Mouse (Mus musculus) MEL (cell line): ENCODE measurements at regions not wholly inside any gene's neighbourhood (a gene's known extent, or its start where the extent isn't known, plus 50 kb on each side); places are given as distances from the start of the nearest gene placed in this dataset.

ENCODE experiments used
- DNase-seq: peaks from one replicate; pipeline ENCODE4 v3.0.0; 2011; ENCODE audit warnings: low read depth, low spot score
- H3K27ac ChIP-seq: 2 replicates; pipeline ENCODE4 v1.5.1; 2012; ENCODE audit warnings: low read depth, mild to moderate bottlenecking, control low read depth, low read length, moderate library complexity; ENCODE audit not compliant: control insufficient read depth
- H3K27me3 ChIP-seq, 2 experiments: fragments of 150-350 bp in 1 of 2; sonication (generic) in 1 of 2; 2 replicates each; pipeline ENCODE4 v1.6.1; 2012; ENCODE audit warnings: low read length in 2 of 2, mild to moderate bottlenecking in 2 of 2, improper control_type of control experiment in 1 of 2, moderate library complexity in 1 of 2; ENCODE audit not compliant: insufficient read depth in 2 of 2, control insufficient read depth in 1 of 2
- H3K36me3 ChIP-seq, 2 experiments: 2 replicates each; pipeline ENCODE4 v1.6.1; 2012 to 2014; ENCODE audit warnings: low read length in 2 of 2, improper control_type of control experiment in 1 of 2, inconsistent platforms in 1 of 2, mild to moderate bottlenecking in 1 of 2; ENCODE audit not compliant: insufficient read depth in 2 of 2, control insufficient read depth in 1 of 2
- H3K4me1 ChIP-seq, 2 experiments: fragments of 150-350 bp in 1 of 2; sonication (generic) in 1 of 2; 2 replicates each; pipeline ENCODE4 v1.6.1; 2012; ENCODE audit warnings: low read length in 2 of 2, improper control_type of control experiment in 1 of 2, mild to moderate bottlenecking in 1 of 2; ENCODE audit not compliant: insufficient read depth in 2 of 2, control insufficient read depth in 1 of 2
- H3K4me3 ChIP-seq, 2 experiments: fragments of 150-350 bp in 1 of 2; sonication (generic) in 1 of 2; 2 replicates each; pipeline ENCODE4 v1.5.1; 2012; ENCODE audit warnings: low read depth in 2 of 2, low read length in 2 of 2, mild to moderate bottlenecking in 2 of 2, moderate library complexity in 2 of 2, control low read depth in 1 of 2, improper control_type of control experiment in 1 of 2; ENCODE audit not compliant: control insufficient read depth in 1 of 2, insufficient read depth in 1 of 2
- H3K79me2 ChIP-seq: 2 replicates; pipeline ENCODE4 v1.6.1; 2012; ENCODE audit warnings: mild to moderate bottlenecking, low read length, moderate library complexity; ENCODE audit not compliant: control insufficient read depth, poor library complexity, insufficient read depth
- H3K9ac ChIP-seq: 2 replicates; pipeline ENCODE4 v1.6.1; 2012; ENCODE audit warnings: low read depth, mild to moderate bottlenecking, control low read depth, low read length, moderate library complexity; ENCODE audit not compliant: control insufficient read depth, poor library complexity, severe bottlenecking
- H3K9me3 ChIP-seq: fragments of 150-350 bp; sonication (generic); replicated peaks from 2 replicates; pipeline ENCODE4 v1.6.1; 2012; ENCODE audit warnings: mild to moderate bottlenecking, low read length, improper control_type of control experiment, moderate library complexity; ENCODE audit not compliant: insufficient read depth
- CHD2 ChIP-seq: IDR thresholded peaks from 2 replicates; pipeline ENCODE4 v1.6.1; 2011; ENCODE audit warnings: low read length, improper control_type of control experiment
- CTCF ChIP-seq, 3 experiments: IDR thresholded peaks in 2 of 3; conservative IDR thresholded peaks in 1 of 3; 2 replicates each; pipeline ENCODE4 v1.5.1; 2011 to 2012; ENCODE audit warnings: low read length in 3 of 3, low read depth in 2 of 3, mild to moderate bottlenecking in 2 of 3, improper control_type of control experiment in 1 of 3, inconsistent platforms in 1 of 3, mixed read lengths in 1 of 3, moderate library complexity in 1 of 3; ENCODE audit not compliant: control insufficient read depth in 1 of 3, insufficient read depth in 1 of 3, poor library complexity in 1 of 3, severe bottlenecking in 1 of 3
- E2F4 ChIP-seq: IDR thresholded peaks from 2 replicates; pipeline ENCODE4 v1.6.1; 2011; ENCODE audit warnings: low read depth, low read length, improper control_type of control experiment, borderline replicate concordance
- ELF1 ChIP-seq: IDR thresholded peaks from 2 replicates; pipeline ENCODE4 v1.6.1; 2014; ENCODE audit warnings: low read depth, mild to moderate bottlenecking, inconsistent platforms, low read length, improper control_type of control experiment, moderate library complexity
- EP300 ChIP-seq, 2 experiments: IDR thresholded peaks; 2 replicates each; pipeline ENCODE4 v1.6.1; 2011; ENCODE audit warnings: improper control_type of control experiment in 2 of 2, low read length in 2 of 2, low read depth in 1 of 2, mild to moderate bottlenecking in 1 of 2
- ETS1 ChIP-seq: IDR thresholded peaks from 2 replicates; pipeline ENCODE4 v1.6.1; 2012; ENCODE audit warnings: low read depth, mild to moderate bottlenecking, inconsistent platforms, low read length, improper control_type of control experiment, moderate library complexity
- GABPA ChIP-seq: IDR thresholded peaks from 2 replicates; pipeline ENCODE4 v1.6.1; 2012; ENCODE audit warnings: low read depth, mild to moderate bottlenecking, inconsistent platforms, low read length, improper control_type of control experiment, moderate library complexity
- GATA1 ChIP-seq: IDR thresholded peaks from 2 replicates; pipeline ENCODE4 v1.6.1; 2011; ENCODE audit warnings: low read depth, low read length, improper control_type of control experiment
- HCFC1 ChIP-seq: IDR thresholded peaks from 2 replicates; pipeline ENCODE4 v1.6.1; 2012; ENCODE audit warnings: low read depth, mild to moderate bottlenecking, inconsistent platforms, low read length, improper control_type of control experiment, moderate library complexity
- JUND ChIP-seq: IDR thresholded peaks from 2 replicates; pipeline ENCODE4 v1.6.1; 2011; ENCODE audit warnings: low read depth, mild to moderate bottlenecking, improper control_type of control experiment, low read length
- KAT2A ChIP-seq: conservative IDR thresholded peaks from 2 replicates; pipeline ENCODE4 v1.6.1; 2012; ENCODE audit warnings: low read depth, low read length, improper control_type of control experiment, inconsistent platforms
- MAFK ChIP-seq: IDR thresholded peaks from 2 replicates; pipeline ENCODE4 v1.6.1; 2011; ENCODE audit warnings: low read depth, mild to moderate bottlenecking, low read length, improper control_type of control experiment, borderline replicate concordance
- MAX ChIP-seq: IDR thresholded peaks from 2 replicates; pipeline ENCODE4 v1.6.1; 2011; ENCODE audit warnings: low read length, improper control_type of control experiment
- MAZ ChIP-seq: IDR thresholded peaks from 2 replicates; pipeline ENCODE4 v1.6.1; 2012; ENCODE audit warnings: low read depth, mild to moderate bottlenecking, inconsistent platforms, low read length, improper control_type of control experiment
- MXI1 ChIP-seq: IDR thresholded peaks from 2 replicates; pipeline ENCODE4 v1.6.1; 2011; ENCODE audit warnings: mild to moderate bottlenecking, low read depth, low read length, improper control_type of control experiment
- MYC ChIP-seq: IDR thresholded peaks from 2 replicates; pipeline ENCODE4 v1.6.1; 2011; ENCODE audit warnings: low read depth, mild to moderate bottlenecking, low read length, improper control_type of control experiment, moderate library complexity
- NELFE ChIP-seq: IDR thresholded peaks from 2 replicates; pipeline ENCODE4 v1.6.1; 2011; ENCODE audit warnings: low read depth, low read length, improper control_type of control experiment
- NRF1 ChIP-seq: IDR thresholded peaks from 2 replicates; pipeline ENCODE4 v1.6.1; 2014; ENCODE audit warnings: low read depth, mild to moderate bottlenecking, inconsistent platforms, low read length, improper control_type of control experiment, moderate library complexity; ENCODE audit not compliant: poor library complexity, insufficient read depth, severe bottlenecking
- POLR2A ChIP-seq, 2 experiments: IDR thresholded peaks; 2 replicates each; pipeline ENCODE4 v1.6.1; 2011 to 2012; ENCODE audit warnings: low read length in 2 of 2, mild to moderate bottlenecking in 2 of 2, control low read depth in 1 of 2, improper control_type of control experiment in 1 of 2, low read depth in 1 of 2, moderate library complexity in 1 of 2; ENCODE audit not compliant: control insufficient read depth in 1 of 2, insufficient read depth in 1 of 2, poor library complexity in 1 of 2
- RAD21 ChIP-seq: IDR thresholded peaks from 2 replicates; pipeline ENCODE4 v1.6.1; 2011; ENCODE audit warnings: mild to moderate bottlenecking, low read depth, low read length, improper control_type of control experiment
- RCOR1 ChIP-seq: IDR thresholded peaks from 2 replicates; pipeline ENCODE4 v1.6.1; 2012; ENCODE audit warnings: low read depth, mild to moderate bottlenecking, inconsistent platforms, low read length, improper control_type of control experiment
- SIN3A ChIP-seq: IDR thresholded peaks from 2 replicates; pipeline ENCODE4 v1.6.1; 2012; ENCODE audit warnings: low read length, improper control_type of control experiment, inconsistent platforms
- TAL1 ChIP-seq: IDR thresholded peaks from 2 replicates; pipeline ENCODE4 v1.6.1; 2012; ENCODE audit warnings: mild to moderate bottlenecking, inconsistent platforms, low read length, moderate library complexity, mixed read lengths
- TCF12 ChIP-seq: IDR thresholded peaks from 2 replicates; pipeline ENCODE4 v1.6.1; 2014; ENCODE audit warnings: low read depth, mild to moderate bottlenecking, inconsistent platforms, low read length, improper control_type of control experiment, moderate library complexity
- UBTF ChIP-seq: IDR thresholded peaks from 2 replicates; pipeline ENCODE4 v1.6.1; 2012; ENCODE audit warnings: low read depth, mild to moderate bottlenecking, inconsistent platforms, low read length, improper control_type of control experiment, moderate library complexity, borderline replicate concordance; ENCODE audit not compliant: insufficient read depth
- USF1 ChIP-seq: IDR thresholded peaks from 2 replicates; pipeline ENCODE4 v1.6.1; 2014; ENCODE audit warnings: low read depth, mild to moderate bottlenecking, inconsistent platforms, low read length, improper control_type of control experiment, moderate library complexity
- ZMIZ1 ChIP-seq: IDR thresholded peaks from 2 replicates; pipeline ENCODE4 v1.6.1; 2012; ENCODE audit warnings: low read depth, mild to moderate bottlenecking, inconsistent platforms, low read length, improper control_type of control experiment, moderate library complexity
- ZNF384 ChIP-seq: IDR thresholded peaks from 2 replicates; pipeline ENCODE4 v1.6.1; 2012; ENCODE audit warnings: low read depth, mild to moderate bottlenecking, inconsistent platforms, low read length, improper control_type of control experiment

DNA sequence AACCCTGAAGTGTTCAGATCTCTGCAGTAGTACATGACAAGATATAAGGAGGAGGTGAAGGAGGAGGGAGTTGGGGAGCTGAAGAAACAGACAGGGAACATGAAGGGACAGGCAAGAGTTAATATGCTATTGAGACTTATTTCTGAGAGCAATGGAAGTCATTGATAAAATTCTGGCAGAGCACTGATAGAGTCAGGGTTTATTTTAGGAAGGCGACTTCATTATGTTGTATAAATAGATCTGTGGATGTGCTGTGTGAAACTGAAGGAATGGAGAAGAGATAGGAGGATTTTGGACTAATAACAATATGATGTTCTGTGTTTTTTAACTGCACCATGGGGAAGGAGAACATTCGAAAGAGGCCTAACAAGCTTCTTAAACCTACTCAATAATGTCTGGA lies 63.0 kb upstream of the Kcna4 start (continued):
- TF ChIP-seq GATA1 (peak; percentile 42; the same call in 1 of the 2 replicates), MAX (no peak), RAD21 (no peak), POLR2A (IDR thresholded peaks at IDR 0.05; ENCODE audit: control insufficient read depth in 1 of 2, insufficient read depth in 1 of 2, low read depth in 1 of 2, low read length in 2 of 2, poor library complexity in 1 of 2) (no peak), ZNF384 (no peak), CHD2 (no peak), MAFK (no peak)

DNA sequence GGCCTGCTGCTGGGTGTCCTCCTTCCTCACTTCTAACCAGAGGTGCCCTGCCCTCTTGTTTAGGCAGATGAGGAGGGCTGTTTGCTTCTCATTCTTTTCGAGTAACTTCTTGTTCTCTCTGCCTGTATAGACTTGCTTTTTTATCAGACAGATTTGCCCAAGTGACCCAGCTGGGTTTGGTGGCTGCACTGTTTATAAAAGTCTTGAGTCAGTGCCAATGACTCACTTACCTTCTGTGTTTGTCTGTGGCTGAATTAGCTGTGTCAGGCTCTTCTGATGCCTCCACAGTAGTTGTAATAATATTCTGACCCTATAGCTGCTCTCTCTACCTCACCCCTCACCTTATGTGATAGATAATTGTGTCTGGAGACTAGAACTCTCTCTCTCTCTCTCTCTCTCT lies 62.2 kb upstream of the Kcna4 start:
- no peak overlapping the region for H3K9ac ChIP-seq
- no peaks in the 10 kb centered on the region for H3K27me3 ChIP-seq
- DNase-seq: peak; percentile 71
- peaks cover 0 to 24% of the 10 kb centered on the region in 2 experiments; a peak in 2 of 4 replicates for H3K36me3 ChIP-seq
- H3K79me2 ChIP-seq: no peaks in the 10 kb centered on the region
- TF ChIP-seq RCOR1 (0 out of 2 replicates have a peak, but pooled peaks have one; percentile 10), TCF12 (0 out of 2 replicates have a peak, but pooled peaks have one; percentile 9), JUND (0 out of 2 replicates have a peak, but pooled peaks have one; percentile 61), ETS1 (peak; percentile 90), GATA1 (0 out of 2 replicates have a peak, but pooled peaks have one; percentile 18), UBTF (no peak), EP300 (IDR thresholded peaks at IDR 0.05; ENCODE audit: low read depth in 1 of 2, low read length in 2 of 2) (peak in 1 of 2 experiments; percentile 6; a peak in 1 of 4 replicates), TAL1 (no peak), CHD2 (no peak), KAT2A (no peak)
- TF ChIP-seq, all 39 proteins: peak for 6
- Histone ChIP-seq H3K4me1 (peaks cover 22 to 24% of the 10 kb centered on the region in 2 experiments), H3K4me3 (no peak overlapping the region), H3K27ac (no peak overlapping the region), H3K9me3 (no peaks in the 10 kb centered on the region)

DNA sequence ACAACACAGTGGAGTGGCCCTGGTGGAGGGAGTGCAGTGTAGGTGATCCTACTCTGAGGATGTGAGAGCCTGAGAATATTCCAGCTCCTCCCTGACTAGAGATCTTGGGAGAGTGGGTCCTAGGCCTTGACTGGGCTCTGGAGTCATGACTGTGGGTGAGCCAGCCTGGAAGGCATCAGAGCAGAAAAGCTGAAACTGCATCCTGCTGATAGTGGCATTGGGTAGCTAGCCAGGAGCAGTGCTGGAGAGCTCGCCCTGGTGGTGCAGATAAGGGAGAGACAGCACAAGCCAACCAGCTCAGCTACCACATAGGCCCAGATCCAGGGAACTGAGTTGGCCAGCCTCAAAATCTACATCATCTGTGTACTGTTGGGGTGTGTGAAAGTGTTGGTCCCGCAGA lies 58.8 kb upstream of the Kcna4 start:
- peaks cover 0 to 24% of the 10 kb centered on the region in 2 experiments; a peak in 2 of 4 replicates for H3K36me3 ChIP-seq
- H3K9ac ChIP-seq: no peak overlapping the region
- peak; percentile 95 for DNase-seq
- no peaks in the 10 kb centered on the region for H3K9me3 ChIP-seq
- H3K4me1 ChIP-seq: peaks cover 22 to 31% of the 10 kb centered on the region in 2 experiments
- peak overlapping the region; percentile 54 for H3K27ac ChIP-seq
- H3K27me3 ChIP-seq: no peaks in the 10 kb centered on the region
- no peaks in the 10 kb centered on the region for H3K79me2 ChIP-seq
- H3K4me3 ChIP-seq: no peak overlapping the region
- TF ChIP-seq MAZ (no peak), NELFE (no peak), MYC (no peak), JUND (no peak), E2F4 (no peak), MXI1 (no peak; the same call in 1 of the 2 replicates), ZNF384 (no peak), GABPA (no peak), TCF12 (peak; percentile 98), USF1 (no peak), EP300 (IDR thresholded peaks at IDR 0.05; ENCODE audit: low read depth in 1 of 2, low read length in 2 of 2) (peak; percentile 98 to 99), RCOR1 (peak; percentile 91), NRF1 (no peak), GATA1 (peak; percentile 95), TAL1 (peak; percentile 96), UBTF (no peak), ETS1 (peak; percentile 91), HCFC1 (peak; percentile 42; the same call in 1 of the 2 replicates), ELF1 (peak; percentile 51), CTCF (IDR thresholded peaks at IDR 0.05 in 2 of 3, conservative IDR thresholded peaks at IDR 0.05 in 1 of 3; ENCODE audit: control insufficient read depth in 1 of 3, insufficient read depth in 1 of 3, low read depth in 2 of 3, low read length in 3 of 3, poor library complexity in 1 of 3, severe bottlenecking in 1 of 3) (0 out of 6 replicates have a peak, but pooled peaks of 2 of the 3 experiments have one; percentile 20), ZMIZ1 (0 out of 2 replicates have a peak, but pooled peaks have one; percentile 45), SIN3A (peak; percentile 60; the same call in 1 of the 2 replicates)
